Mouse (Mus musculus): ENCODE results near the gene Foxr1.

GRCm38 (mm10) chr9:44487441-44487840 is 46.5 kb upstream of the Foxr1 start:
- TF ChIP-seq HCFC1 (IDR thresholded peaks at IDR 0.05; ENCODE audit: borderline replicate concordance, insufficient read depth, low read length) (no peak), ZC3H11A (IDR thresholded peaks at IDR 0.05; ENCODE audit: borderline replicate concordance, low read depth, low read length) (no peak), ZNF384 (IDR thresholded peaks at IDR 0.05; ENCODE audit: low read depth, low read length) (no peak), CHD2 (IDR thresholded peaks at IDR 0.05; ENCODE audit: low read depth, low read length) (no peak)
